Mouse (Mus musculus) mature B cell (primary cell): ENCODE data around the gene Stkld1.

Experiments used
- in situ Hi-C: fragments of 300-500 bp; cut with MboI; formaldehyde crosslinking; loops from 2 replicates; pipeline ENCODE4 v1.14.3; 2019

Gene Stkld1

DNA sequence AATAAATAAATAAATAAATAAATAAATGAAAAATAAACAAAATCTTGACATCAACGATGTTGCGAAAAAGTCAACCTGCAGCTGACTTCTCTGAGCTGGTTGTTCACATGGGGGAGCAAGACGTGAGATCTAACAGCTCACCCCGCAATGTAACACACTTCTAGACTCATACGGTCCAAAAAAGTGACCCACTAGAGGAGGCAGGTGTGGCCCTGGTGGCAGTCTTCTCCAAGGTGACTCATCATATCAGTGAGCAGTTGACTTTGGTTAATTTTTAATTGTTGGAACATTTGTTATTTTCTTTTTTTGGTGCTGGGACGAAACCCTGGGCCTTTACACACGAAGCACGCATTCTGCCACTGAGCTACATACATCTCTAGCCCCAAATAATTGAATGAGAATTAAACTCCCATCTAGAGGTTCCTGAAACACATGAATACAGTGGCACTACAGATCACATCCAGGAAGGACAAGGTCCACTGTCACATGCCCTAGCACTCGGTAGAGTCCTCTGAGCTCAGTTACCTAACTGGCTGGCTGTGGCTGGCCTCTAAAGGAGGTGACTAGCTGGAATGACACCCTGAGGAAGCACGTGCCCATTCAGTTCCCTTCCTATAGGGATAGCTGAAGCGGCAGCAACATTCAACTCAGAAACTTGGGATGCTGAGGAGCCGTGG is 23.1 kb downstream of the Stkld1 start:
- in situ Hi-C loops = no loop called here

DNA sequence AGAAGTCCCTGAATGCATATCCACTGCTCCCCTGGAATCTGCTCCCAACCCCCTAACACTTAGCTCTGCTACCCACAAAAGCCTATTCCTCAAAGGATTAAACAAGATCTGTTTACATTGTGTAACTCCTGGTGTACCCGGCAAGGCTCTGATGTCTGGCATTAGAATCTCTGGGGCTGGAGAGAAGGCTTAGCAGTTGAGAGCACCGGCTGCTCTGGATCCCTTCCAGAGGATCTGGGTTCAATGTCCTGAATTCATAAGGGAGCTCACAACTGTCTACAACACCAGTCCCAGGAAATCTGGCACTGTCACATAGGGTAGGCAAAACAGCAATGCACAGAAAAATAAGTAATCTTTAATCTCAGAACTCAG is 23.6 kb downstream of the Stkld1 start:
- in situ Hi-C loops = no loop called here

DNA sequence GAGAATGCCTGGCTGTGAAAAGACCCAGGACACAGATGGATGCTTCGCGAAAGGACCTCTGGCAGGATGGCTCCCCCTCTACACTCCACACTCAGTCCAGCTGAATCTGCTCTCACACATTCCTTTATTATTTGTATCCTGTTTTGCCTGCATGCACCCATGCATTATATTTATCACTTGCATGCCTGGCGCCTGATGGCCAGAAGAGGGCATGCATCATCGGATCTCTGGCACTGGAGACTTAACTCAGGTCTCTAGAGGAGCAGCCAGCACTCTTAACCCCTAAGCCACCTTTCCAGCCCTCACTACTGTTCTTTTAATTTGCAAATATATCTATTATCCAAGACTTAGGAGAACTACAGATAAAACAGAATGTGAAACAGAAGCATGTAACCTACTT is 26.9 kb downstream of the Stkld1 start:
- in situ Hi-C loops = no loop called here

DNA sequence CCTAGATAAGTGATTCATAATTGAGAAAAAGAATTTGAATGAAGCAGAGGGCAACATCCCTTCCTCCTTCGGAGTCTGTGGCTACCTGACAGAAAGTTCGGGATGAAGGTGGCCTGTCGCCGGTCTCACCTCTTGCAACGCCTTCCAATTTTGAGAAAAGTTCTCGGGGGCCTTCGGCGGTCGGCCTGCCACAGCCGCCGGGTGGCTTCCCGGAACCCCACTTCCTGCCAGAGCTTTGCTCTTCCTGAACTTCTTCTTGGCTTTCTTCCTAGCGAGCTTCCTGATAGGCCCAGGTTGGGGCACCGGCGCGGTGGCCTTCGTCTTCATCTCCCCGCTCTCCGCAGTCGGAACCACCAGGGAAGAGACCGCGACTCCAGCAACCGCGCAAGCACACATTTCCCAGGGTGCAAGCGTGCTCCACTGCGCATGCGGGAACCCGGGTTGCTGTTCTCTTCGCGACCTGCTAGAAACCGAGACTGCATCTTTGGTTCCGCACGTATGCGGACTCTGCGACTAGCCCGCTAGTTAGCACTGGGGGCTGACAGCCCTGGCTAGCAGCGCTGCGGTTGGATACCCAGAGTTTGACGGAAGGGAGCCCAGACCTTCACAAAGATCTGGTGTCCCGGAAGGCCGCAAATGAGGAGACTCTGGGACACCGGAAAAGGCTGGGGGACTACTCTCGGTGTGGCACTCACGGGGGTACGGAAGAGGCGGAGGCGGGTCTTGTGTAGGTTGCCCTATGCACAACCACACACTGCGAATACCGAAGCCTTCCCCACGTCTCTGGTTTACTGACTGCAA is 30.3 kb downstream of the Stkld1 start, which contains the start of gene Rexo4:
Gene Rexo4 (minus strand): TSS at position 464 of the 801 bp plus-strand sequence.
- in situ Hi-C loops = no loop called here

DNA sequence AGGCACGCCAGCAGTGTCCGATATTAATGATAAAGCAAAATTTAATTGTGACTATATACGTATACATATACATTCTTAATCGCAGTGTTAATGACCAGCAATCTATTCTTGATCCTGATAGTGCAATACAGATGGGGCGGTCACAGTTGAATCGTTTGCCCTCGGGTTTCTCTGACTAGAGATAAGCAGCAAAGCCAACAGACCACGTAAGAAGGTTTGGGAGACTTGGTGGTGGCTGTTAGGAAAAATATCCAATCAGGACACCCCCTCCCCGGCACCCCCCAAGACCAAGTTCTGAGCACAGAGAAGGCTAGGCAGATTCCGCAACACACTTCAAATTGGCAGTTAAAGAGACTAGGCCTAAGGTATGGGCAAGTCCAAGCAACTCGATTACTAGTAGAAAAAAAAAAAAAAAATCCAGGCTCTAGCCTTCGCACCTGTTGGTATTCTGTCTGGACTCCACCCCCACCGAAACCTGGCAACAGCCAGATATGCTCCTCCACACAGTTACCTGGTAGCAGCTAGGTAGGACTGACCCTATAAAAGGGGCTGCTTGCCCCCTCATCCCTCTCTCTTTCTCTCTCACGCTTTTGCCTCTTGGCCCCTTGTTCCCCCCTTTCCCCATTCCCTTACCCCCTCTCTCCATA is 31.0 kb downstream of the Stkld1 start:
- in situ Hi-C loops = no loop called here

DNA sequence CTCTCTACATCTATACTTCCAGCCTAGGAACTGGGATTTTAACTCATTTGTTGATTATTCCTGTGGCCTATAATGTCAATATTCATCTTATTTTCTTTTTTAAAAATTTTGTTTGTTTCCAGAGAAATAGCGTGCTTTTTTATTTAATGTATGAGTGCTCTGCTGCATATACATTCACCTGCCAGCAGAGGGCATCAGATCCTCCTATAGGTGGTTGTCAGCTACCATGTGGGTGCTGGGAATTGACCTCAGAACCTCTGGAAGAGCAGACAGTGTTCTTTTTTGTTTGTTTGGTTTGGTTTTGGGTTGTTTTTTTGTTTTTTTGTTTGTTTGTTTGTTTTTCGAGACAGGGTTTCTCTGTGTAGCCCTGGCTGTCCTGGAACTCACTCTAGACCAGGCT is 33.4 kb downstream of the Stkld1 start:
- in situ Hi-C loops = no loop called here

DNA sequence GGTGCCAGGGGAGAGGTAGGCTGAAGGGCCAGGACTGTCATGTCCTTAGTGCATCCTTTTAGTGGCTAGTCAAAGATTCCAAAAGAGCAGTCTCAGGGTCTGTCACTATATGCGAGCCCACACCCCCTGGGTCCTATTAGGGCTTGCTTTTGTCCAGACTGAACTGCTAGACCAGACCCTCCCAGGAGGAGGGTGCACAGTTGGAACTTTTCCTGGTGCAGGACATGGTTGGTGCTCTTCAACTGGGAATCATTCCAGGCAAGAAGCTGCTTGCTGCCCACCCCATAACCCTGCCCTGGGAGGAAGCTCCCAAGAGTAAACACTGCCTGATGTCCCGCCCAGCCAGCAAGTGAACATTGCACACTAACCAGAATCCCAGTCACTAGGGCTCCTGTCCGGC is 39.3 kb downstream of the Stkld1 start, which contains the start of gene Adamts13:
Gene Adamts13 (plus strand): TSS at position 301 of the 400 bp plus-strand sequence.
- in situ Hi-C loops = no loop called here

DNA sequence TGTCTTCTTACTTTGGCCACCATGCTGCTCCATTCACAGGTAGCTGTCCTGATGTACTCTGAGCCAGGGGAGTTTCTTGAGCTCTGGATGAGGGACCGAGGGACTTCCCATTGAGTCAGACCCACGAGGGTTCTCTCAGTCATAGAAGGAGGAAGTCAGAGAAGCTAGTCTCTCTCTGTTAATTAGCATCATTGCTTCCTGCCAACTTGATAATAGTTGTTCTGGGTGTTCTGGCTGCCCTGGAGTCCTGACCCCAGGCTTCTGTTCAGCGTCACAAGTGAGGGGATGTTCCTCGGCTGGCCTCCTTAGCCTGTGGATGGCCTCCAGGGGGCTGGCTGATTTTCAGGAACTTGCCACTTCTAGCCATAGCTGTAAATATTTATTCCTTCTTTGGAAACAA is 40.1 kb downstream of the Stkld1 start:
- in situ Hi-C loops = no loop called here

DNA sequence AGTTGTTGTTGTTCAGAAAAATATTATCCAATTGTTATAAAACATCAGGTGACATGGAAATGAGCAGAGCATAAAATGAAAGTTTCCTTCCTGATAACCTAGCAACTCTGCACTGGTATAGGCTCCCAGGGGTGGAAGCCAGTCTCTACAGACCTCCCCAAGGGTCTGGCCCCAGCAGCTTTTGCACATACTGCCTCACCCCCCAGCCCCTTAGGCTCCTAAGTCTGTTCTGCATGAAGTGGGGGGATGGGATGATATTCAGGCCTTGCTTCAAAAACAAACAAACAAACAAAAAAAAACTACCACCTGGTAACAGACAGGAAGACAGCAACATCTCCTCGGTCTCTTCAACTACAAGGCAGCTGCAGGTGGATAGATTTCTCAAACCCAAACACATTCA is 46.5 kb downstream of the Stkld1 start:
- in situ Hi-C loops = no loop called here

DNA sequence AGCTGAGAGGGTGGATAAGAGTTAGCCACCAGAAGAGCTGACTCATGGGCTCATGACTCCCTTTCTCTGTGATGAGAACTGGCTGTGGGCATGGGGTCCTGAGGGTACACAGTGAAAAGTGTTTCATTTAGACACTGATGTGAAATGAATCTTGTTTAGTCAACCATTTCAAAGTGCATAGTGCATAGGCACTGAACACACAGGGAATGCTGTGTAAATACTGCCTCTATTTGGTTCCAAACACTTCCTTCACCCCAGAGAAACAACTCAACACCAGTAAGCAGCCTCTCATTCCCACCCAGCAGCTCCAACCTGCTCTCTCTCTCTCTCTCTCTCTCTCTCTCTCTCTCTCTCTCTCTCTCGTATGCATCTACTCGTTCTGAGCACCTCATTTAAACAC is 50.3 kb downstream of the Stkld1 start:
- in situ Hi-C loops = no loop called here

DNA sequence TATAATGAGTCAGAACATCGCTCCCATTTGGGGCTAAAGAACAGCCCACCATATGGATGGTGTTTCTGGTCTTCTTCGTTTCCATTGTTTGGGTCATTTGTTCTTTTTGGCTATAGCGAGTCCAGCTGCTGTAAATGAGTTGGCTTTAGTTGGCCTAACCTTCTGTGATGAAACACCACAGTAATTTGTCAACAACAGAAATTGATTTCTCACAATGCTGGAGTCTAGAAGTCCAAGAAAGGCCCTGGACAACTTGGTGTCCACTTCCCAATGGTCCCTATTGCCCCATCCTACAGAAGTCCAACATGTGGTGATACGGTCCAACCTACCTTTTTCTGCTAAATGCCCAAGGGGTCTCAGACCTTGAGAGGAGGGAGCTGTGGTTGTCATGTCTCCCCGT is 50.8 kb downstream of the Stkld1 start:
- in situ Hi-C loops = no loop called here

DNA sequence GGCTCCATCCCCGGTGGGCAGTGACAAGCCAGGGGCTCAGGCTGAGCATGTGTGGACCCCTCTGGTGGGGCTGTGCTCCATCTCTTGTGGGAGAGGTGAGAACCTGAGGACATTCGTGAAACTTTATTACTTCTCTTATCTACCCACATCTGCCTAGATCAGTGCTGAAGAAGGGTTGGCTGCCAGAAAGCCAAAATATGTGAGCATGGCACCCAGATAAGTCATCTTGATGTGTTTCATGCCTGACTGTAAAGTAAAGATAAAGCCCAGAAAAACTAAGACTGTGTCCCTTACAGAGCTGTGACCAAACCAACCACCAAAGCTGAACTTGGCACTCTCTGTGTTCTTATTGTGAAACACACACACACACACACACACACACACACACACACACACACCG is 60.1 kb downstream of the Stkld1 start:
- in situ Hi-C loops = no loop called here

DNA sequence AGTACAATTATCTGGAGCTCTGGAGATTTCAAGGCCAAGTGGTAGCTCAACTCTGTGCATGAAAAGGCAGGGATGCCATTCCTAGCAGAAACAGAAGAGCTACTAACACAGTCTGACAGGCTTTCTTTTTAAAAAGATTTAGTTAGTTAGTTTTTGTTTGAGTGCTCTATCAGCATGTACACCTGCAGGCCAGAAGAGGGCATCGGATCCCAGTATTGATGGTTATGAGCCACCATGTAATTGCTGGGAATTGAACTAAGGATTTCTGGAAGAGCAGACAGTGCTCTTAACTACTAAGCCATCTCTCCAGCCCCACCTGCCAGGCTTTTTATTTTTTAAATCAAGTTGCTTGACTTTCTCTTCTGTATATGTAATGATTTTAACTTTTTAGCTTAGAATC is 63.7 kb downstream of the Stkld1 start:
- in situ Hi-C loops = no loop called here

DNA sequence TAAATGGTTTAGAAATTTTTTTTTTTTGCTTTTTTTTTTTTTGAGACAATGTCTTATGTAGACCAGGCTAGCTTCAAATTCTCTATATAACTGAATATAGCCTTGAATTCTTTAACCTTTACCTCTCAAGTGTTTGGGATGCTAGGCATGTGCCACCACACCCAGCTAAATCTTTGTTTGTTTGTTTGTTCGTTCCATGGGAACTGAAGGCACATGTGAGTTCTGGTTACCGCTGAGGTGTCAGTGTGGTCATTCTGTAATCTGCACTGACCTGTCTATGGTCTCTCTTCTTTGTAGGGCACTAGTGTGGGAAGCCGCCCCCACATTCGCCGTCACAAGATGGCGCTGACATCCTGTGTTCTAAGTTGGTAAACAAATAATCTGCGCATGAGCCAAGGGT is 64.1 kb downstream of the Stkld1 start:
- in situ Hi-C loops = no loop called here
